Mouse (Mus musculus): ENCODE measurements around the gene Grik2. TPM values are rescaled to one million over a fixed set of nuclear protein-coding genes. Genes with fewer than 3 reads are reported as not detected.
"Not testable (repeated sequence)": the region's sequence is repeated elsewhere in the genome, so short reads cannot be mapped to it uniquely, and the experiment has no call there.

Gene Grik2
- polyA plus RNA-seq, 1 experiment from 2014 or later, result 0.74 TPM

DNA sequence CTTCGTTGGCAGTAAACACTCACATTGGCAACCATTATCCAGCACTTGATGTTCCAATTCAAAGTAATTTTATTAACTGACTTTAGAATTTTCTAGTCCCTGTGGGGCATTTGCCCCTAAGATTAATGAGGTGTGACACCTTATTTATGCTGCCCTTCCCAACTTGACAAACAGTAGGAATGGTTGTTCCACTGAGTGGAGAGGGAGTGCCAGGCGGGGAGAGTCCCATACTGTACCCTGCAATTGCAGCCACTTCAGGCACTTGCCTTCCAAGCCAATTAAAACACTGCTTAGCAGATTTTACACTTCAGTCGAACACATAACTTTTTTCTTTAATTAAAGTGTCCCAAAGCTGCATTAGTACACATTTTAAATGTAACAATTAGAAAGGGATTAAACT lies 568.9 kb downstream of the Grik2 start:
- H3K27ac ChIP-seq (ENCODE audit: low read depth, low read length), result no peak overlapping the region
- no peak overlapping the region for H3K9ac ChIP-seq (ENCODE audit: low read depth, low read length)
- no peaks in the 10 kb centered on the region for H3K36me3 ChIP-seq (ENCODE audit: control insufficient read depth, insufficient read depth, low read length)
- no peak for ATAC-seq (replicated peaks; ENCODE audit: insufficient number of reproducible peaks, low FRiP score, low TSS enrichment)
- H3K4me1 ChIP-seq (ENCODE audit: control insufficient read depth, insufficient read depth, low read length), result no peaks in the 10 kb centered on the region
- no peak overlapping the region for H3K4me2 ChIP-seq
- no peaks in the 10 kb centered on the region for H3K27me3 ChIP-seq (ENCODE audit: control insufficient read depth, insufficient read depth, low read length)
- 57% methylated on average over 3 of the region's 3 CpGs for WGBS (ENCODE audit: insufficient replicate concordance)
- no peaks in the 10 kb centered on the region for H3K9me3 ChIP-seq (replicated peaks; ENCODE audit: control insufficient read depth, low read length)
- H3K4me3 ChIP-seq (ENCODE audit: low read depth, low read length), result no peak overlapping the region

DNA sequence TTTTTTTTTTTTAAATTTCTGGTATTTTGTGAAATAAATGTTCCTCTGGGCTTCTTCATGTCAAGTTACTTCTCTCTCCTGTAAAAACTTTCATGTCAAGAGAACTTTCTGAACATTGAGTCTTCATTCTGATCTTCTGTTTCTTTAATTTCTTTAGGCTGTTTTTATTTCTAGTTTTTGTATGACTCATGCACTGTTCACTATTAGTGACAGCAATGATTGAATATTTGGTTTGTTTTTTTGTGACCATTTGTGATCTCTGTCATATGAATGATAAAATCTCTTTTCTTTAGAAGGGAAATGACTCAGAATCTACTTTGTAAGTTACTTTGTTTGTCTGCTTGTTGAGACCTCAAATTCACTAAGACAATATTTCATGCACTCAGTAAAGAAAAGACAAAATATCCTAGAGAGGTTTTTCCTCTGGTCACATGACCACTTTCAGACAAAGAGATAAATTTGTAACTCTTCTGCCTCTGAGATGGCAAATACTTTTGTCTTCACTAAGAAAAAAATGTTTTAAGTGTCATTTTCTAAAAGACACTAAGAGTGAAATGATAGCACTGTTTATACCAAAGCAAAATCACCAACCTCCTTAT lies 596.7 kb downstream of the Grik2 start:
- H3K9me3 ChIP-seq (replicated peaks; ENCODE audit: control insufficient read depth, low read length), result no peaks in the 10 kb centered on the region
- H3K4me2 ChIP-seq, result no peak overlapping the region
- H3K27me3 ChIP-seq (ENCODE audit: control insufficient read depth, insufficient read depth, low read length), result no peaks in the 10 kb centered on the region
- no peak for ATAC-seq (replicated peaks; ENCODE audit: insufficient number of reproducible peaks, low FRiP score, low TSS enrichment)
- H3K4me1 ChIP-seq (ENCODE audit: control insufficient read depth, insufficient read depth, low read length), result no peaks in the 10 kb centered on the region
- no peak overlapping the region for H3K9ac ChIP-seq (ENCODE audit: low read depth, low read length)
- H3K27ac ChIP-seq (ENCODE audit: low read depth, low read length), result no peak overlapping the region
- H3K4me3 ChIP-seq (ENCODE audit: low read depth, low read length), result no peak overlapping the region
- H3K36me3 ChIP-seq (ENCODE audit: control insufficient read depth, insufficient read depth, low read length), result no peaks in the 10 kb centered on the region

GRCm38 (mm10) chr10:49191291-49191690 lies 597.3 kb downstream of the Grik2 start:
- no peaks in the 10 kb centered on the region for H3K4me1 ChIP-seq (ENCODE audit: control insufficient read depth, insufficient read depth, low read length)
- H3K27me3 ChIP-seq (ENCODE audit: control insufficient read depth, insufficient read depth, low read length), result no peaks in the 10 kb centered on the region
- no peak overlapping the region for H3K4me3 ChIP-seq (ENCODE audit: low read depth, low read length)
- no peak for ATAC-seq (replicated peaks; ENCODE audit: insufficient number of reproducible peaks, low FRiP score, low TSS enrichment)
- H3K27ac ChIP-seq (ENCODE audit: low read depth, low read length), result no peak overlapping the region
- WGBS (ENCODE audit: insufficient replicate concordance), result 69% methylated on average over 1 of the region's 1 CpGs
- H3K9ac ChIP-seq (ENCODE audit: low read depth, low read length), result no peak overlapping the region
- H3K4me2 ChIP-seq, result no peak overlapping the region
- no peaks in the 10 kb centered on the region for H3K9me3 ChIP-seq (replicated peaks; ENCODE audit: control insufficient read depth, low read length)
- no peaks in the 10 kb centered on the region for H3K36me3 ChIP-seq (ENCODE audit: control insufficient read depth, insufficient read depth, low read length)

- H3K27me3 ChIP-seq (ENCODE audit: control insufficient read depth, insufficient read depth, low read length), result no peaks in the 10 kb centered on the region
- H3K9ac ChIP-seq (ENCODE audit: low read depth, low read length), result no peak overlapping the region
- no peaks in the 10 kb centered on the region for H3K4me1 ChIP-seq (ENCODE audit: control insufficient read depth, insufficient read depth, low read length)
- no peak overlapping the region for H3K4me2 ChIP-seq
- H3K4me3 ChIP-seq (ENCODE audit: low read depth, low read length), result no peak overlapping the region
- ATAC-seq (replicated peaks; ENCODE audit: insufficient number of reproducible peaks, low FRiP score, low TSS enrichment), result no peak
- 76% methylated on average over 4 of the region's 4 CpGs for WGBS (ENCODE audit: insufficient replicate concordance)
- no peak overlapping the region for H3K27ac ChIP-seq (ENCODE audit: low read depth, low read length)
- no peaks in the 10 kb centered on the region for H3K36me3 ChIP-seq (ENCODE audit: control insufficient read depth, insufficient read depth, low read length)
- no peaks in the 10 kb centered on the region for H3K9me3 ChIP-seq (replicated peaks; ENCODE audit: control insufficient read depth, low read length)
These were observed 634.4 kb downstream of the Grik2 start for GRCm38 (mm10) chr10:49154134-49154533.

- H3K27me3 ChIP-seq (ENCODE audit: control insufficient read depth, insufficient read depth, low read length); H3K9me3 ChIP-seq (replicated peaks; ENCODE audit: control insufficient read depth, low read length); H3K27ac ChIP-seq (ENCODE audit: low read depth, low read length); H3K36me3 ChIP-seq (ENCODE audit: control insufficient read depth, insufficient read depth, low read length); H3K4me2 ChIP-seq; H3K9ac ChIP-seq (ENCODE audit: low read depth, low read length); H3K4me3 ChIP-seq (ENCODE audit: low read depth, low read length); ATAC-seq (replicated peaks; ENCODE audit: insufficient number of reproducible peaks, low FRiP score, low TSS enrichment); H3K4me1 ChIP-seq (ENCODE audit: control insufficient read depth, insufficient read depth, low read length): not testable (repeated sequence)
- 81% methylated on average over 4 of the region's 4 CpGs for WGBS (ENCODE audit: insufficient replicate concordance)
These were observed 637.1 kb downstream of the Grik2 start for GRCm38 (mm10) chr10:49151496-49151895.

DNA sequence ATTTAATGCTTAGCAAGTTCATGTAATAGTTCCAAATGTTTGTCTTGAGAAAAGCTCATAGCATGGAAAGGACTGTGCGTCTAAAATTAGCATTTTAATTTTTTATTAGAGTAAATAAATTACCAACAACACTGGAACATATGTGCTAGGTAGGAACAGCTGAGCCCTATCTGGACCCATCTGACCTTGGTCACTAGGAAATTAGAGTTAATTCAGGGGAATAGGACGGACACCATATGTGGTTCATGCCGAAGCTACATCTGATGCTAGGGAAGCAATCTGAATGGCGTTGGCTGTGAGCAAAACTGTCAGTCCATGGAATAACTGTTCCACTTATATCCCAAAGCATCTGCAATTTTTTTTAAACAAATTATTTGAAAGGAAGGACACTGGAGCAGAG lies 638.9 kb downstream of the Grik2 start:
- no peak overlapping the region for H3K27ac ChIP-seq (ENCODE audit: low read depth, low read length)
- ATAC-seq (replicated peaks; ENCODE audit: insufficient number of reproducible peaks, low FRiP score, low TSS enrichment), result no peak
- no peak overlapping the region for H3K9ac ChIP-seq (ENCODE audit: low read depth, low read length)
- no peaks in the 10 kb centered on the region for H3K36me3 ChIP-seq (ENCODE audit: control insufficient read depth, insufficient read depth, low read length)
- H3K9me3 ChIP-seq (replicated peaks; ENCODE audit: control insufficient read depth, low read length), result no peaks in the 10 kb centered on the region
- no peaks in the 10 kb centered on the region for H3K27me3 ChIP-seq (ENCODE audit: control insufficient read depth, insufficient read depth, low read length)
- H3K4me2 ChIP-seq, result no peak overlapping the region
- H3K4me3 ChIP-seq (ENCODE audit: low read depth, low read length), result no peak overlapping the region
- WGBS (ENCODE audit: insufficient replicate concordance), result 82% methylated on average over 4 of the region's 4 CpGs
- H3K4me1 ChIP-seq (ENCODE audit: control insufficient read depth, insufficient read depth, low read length), result no peaks in the 10 kb centered on the region

GRCm38 (mm10) chr10:49142658-49143057 lies 645.9 kb downstream of the Grik2 start:
- H3K27me3 ChIP-seq (ENCODE audit: control insufficient read depth, insufficient read depth, low read length), result no peaks in the 10 kb centered on the region
- H3K9ac ChIP-seq (ENCODE audit: low read depth, low read length), result no peak overlapping the region
- H3K27ac ChIP-seq (ENCODE audit: low read depth, low read length), result no peak overlapping the region
- no peak for ATAC-seq (replicated peaks; ENCODE audit: insufficient number of reproducible peaks, low FRiP score, low TSS enrichment)
- 78% methylated on average over 3 of the region's 3 CpGs for WGBS (ENCODE audit: insufficient replicate concordance)
- no peaks in the 10 kb centered on the region for H3K4me1 ChIP-seq (ENCODE audit: control insufficient read depth, insufficient read depth, low read length)
- no peaks in the 10 kb centered on the region for H3K9me3 ChIP-seq (replicated peaks; ENCODE audit: control insufficient read depth, low read length)
- no peaks in the 10 kb centered on the region for H3K36me3 ChIP-seq (ENCODE audit: control insufficient read depth, insufficient read depth, low read length)
- H3K4me2 ChIP-seq, result no peak overlapping the region
- H3K4me3 ChIP-seq (ENCODE audit: low read depth, low read length), result no peak overlapping the region

DNA sequence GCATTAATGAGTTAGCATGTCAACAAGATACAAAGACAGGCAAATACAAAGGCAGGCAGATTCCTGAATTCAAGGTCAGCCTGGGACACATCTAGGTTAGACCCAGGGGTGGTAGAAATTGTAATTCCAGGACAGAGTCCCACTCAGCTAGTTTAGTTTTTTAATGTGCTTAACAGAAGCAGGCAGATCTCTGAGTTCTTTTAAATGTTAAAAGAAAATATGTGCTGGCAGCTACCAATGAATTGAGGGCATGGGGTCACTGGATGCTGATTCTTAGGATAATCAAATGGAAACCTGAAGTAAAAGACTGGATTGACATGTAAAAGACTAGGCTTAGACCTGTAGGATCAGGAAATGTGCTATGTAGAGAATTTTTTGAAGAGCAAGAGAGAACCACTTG lies 651.8 kb downstream of the Grik2 start:
- Histone ChIP-seq H3K27ac (ENCODE audit: low read depth, low read length) (no peak overlapping the region), H3K36me3 (ENCODE audit: control insufficient read depth, insufficient read depth, low read length) (no peaks in the 10 kb centered on the region), H3K4me1 (ENCODE audit: control insufficient read depth, insufficient read depth, low read length) (no peaks in the 10 kb centered on the region), H3K4me2 (no peak overlapping the region), H3K9ac (ENCODE audit: low read depth, low read length) (no peak overlapping the region), H3K4me3 (ENCODE audit: low read depth, low read length) (no peak overlapping the region), H3K27me3 (ENCODE audit: control insufficient read depth, insufficient read depth, low read length) (no peaks in the 10 kb centered on the region), H3K9me3 (replicated peaks; ENCODE audit: control insufficient read depth, low read length) (no peaks in the 10 kb centered on the region)
- no peak for ATAC-seq (replicated peaks; ENCODE audit: insufficient number of reproducible peaks, low FRiP score, low TSS enrichment)

DNA sequence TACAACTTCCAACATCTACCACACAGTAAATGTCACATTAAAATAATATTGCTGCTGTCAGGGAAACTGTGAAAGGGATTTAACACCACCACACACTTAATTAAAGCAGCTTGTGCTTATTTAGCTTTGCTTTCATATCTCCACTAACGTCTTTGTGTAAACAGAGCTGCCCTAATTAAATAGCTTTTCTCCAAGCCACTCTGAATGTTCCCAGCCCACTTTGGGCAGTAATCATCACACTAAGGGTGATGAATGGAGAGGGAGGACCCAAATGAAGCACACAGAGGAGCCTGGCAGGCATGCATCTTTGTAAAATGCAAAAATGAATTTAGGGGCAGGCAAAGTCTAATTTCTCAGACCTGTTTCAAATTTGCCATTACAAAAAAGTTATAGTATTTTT lies 657.3 kb downstream of the Grik2 start:
- Histone ChIP-seq H3K4me3 (ENCODE audit: low read depth, low read length) (no peak overlapping the region), H3K27ac (ENCODE audit: low read depth, low read length) (no peak overlapping the region), H3K36me3 (ENCODE audit: control insufficient read depth, insufficient read depth, low read length) (no peaks in the 10 kb centered on the region), H3K4me2 (no peak overlapping the region), H3K4me1 (ENCODE audit: control insufficient read depth, insufficient read depth, low read length) (no peaks in the 10 kb centered on the region), H3K9ac (ENCODE audit: low read depth, low read length) (no peak overlapping the region), H3K27me3 (ENCODE audit: control insufficient read depth, insufficient read depth, low read length) (no peaks in the 10 kb centered on the region), H3K9me3 (replicated peaks; ENCODE audit: control insufficient read depth, low read length) (no peaks in the 10 kb centered on the region)
- ATAC-seq (replicated peaks; ENCODE audit: insufficient number of reproducible peaks, low FRiP score, low TSS enrichment), result no peak
- WGBS (ENCODE audit: insufficient replicate concordance), result 6% methylated on average over 1 of the region's 1 CpGs
